Comparison of ENCODE assay signal across 8 mouse cellular contexts in the genomic region with DNA sequence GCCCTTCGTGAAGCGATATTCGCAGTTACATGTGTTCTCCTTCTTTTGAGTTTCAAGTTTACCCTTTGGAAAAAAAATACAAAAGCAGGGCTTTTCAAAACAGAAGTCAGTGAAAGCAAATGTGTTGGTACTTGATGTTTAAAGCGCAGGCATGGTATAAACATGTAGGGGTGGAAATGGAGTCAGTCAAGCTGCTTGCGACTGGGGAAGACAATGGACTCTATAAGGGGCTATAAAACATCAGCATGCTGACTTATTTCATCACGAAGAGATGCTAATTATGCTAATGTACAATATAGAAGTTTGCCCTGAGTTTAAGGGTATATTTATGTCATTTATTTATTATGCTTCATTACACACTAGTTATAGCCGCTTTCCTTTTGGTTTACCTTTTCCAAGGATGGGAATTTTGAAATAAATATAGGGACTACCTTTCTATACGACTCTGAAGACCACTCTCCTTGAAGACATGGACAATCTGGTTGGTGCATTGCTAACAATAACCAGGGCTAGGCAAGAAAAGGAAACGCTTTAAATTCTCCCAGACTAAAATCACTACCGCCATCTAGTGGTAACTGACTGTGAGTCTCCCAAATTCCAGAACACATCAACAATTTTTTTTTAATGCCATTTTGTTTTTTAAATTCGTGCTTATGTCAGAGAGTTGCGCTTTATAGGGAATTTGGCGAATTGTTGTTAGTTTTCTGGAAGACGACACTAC.
A peak's percentile ranks its signal among the peaks of the same experiment; 100 is the strongest.
DNase-seq lines count a peak whose midpoint lies in the region; ATAC-seq and TF ChIP-seq lines count a peak whose summit lies in the region.

No protein-coding gene starts in this region.

- H3K36me3 ChIP-seq in liver, adult 2 months (ENCODE audit: control insufficient read depth, insufficient read depth, low read length) = no peaks in the 10 kb centered on the region
- no peaks in the 10 kb centered on the region for H3K36me3 ChIP-seq in liver, embryonic 12.5 days

- H3K4me2 ChIP-seq in liver, embryonic 12.5 days = no peak overlapping the region

- ATAC-seq in cerebellum, adult (ENCODE audit: insufficient number of reproducible peaks, low FRiP score, low TSS enrichment) = no peak
- ATAC-seq in liver, embryonic 12.5 days = no peak

- H3K4me3 ChIP-seq in liver, adult 2 months (ENCODE audit: insufficient read depth, low read depth, low read length) = no peak overlapping the region
- H3K4me3 ChIP-seq in liver, embryonic 12.5 days = no peak overlapping the region

- TF ChIP-seq POLR2A in liver, adult 2 months (IDR thresholded peaks at IDR 0.05; ENCODE audit: extremely low read depth, insufficient read depth, low read length) = no peak

- peak; percentile 33 to 74 for DNase-seq in cerebellum, postnatal 10 days
- DNase-seq in liver, adult 2 months (ENCODE audit: extremely low read depth, low read depth, low spot score) = peak; percentile 60
- peak; percentile 78 for DNase-seq in embryo, embryonic 10 days (ENCODE audit: low spot score)
- peak; percentile 29 for DNase-seq in lung, postnatal 36 days
- DNase-seq in thymus, postnatal 14 days = no peak
- no peak for DNase-seq in ovary, postnatal 36 days (ENCODE audit: low spot score)

- no peak overlapping the region for H3K27ac ChIP-seq in liver, adult 2 months (replicated peaks; ENCODE audit: insufficient read depth, low read depth, low read length)
- H3K27ac ChIP-seq in liver, embryonic 12.5 days = no peak overlapping the region

- 47% methylated on average over 14 of the region's 14 CpGs for WGBS in liver, adult 2 months
- WGBS in liver, embryonic 12.5 days (ENCODE audit: insufficient replicate concordance) = 47% methylated on average over 14 of the region's 14 CpGs

- H3K79me2 ChIP-seq in liver, adult 2 months (ENCODE audit: control insufficient read depth, insufficient read depth, low read length) = no peaks in the 10 kb centered on the region

- H3K27me3 ChIP-seq in liver, adult 2 months (ENCODE audit: control insufficient read depth, insufficient read depth, low read length) = no peaks in the 10 kb centered on the region
- H3K27me3 ChIP-seq in liver, embryonic 12.5 days (replicated peaks) = no peaks in the 10 kb centered on the region

- H3K4me1 ChIP-seq in liver, adult 2 months (ENCODE audit: control insufficient read depth, insufficient read depth, low read length) = peaks cover 3% of the 10 kb centered on the region; the same call in 1 of the 2 replicates
- no peaks in the 10 kb centered on the region for H3K4me1 ChIP-seq in liver, embryonic 12.5 days

- no peak overlapping the region for H3K9ac ChIP-seq in liver, adult 2 months (ENCODE audit: low read depth, low read length)
- H3K9ac ChIP-seq in liver, embryonic 12.5 days = no peak overlapping the region

- TF ChIP-seq CTCF in liver, adult 2 months (IDR thresholded peaks at IDR 0.05; ENCODE audit: low read depth, low read length) = 0 out of 2 replicates have a peak, but pooled peaks have one; percentile 7

- no peaks in the 10 kb centered on the region for H3K9me3 ChIP-seq in liver, embryonic 12.5 days (replicated peaks)

Comparison
In these comparisons a context has a peak if more than half of its experiments do, and no peak if none do; other contexts are left out.
1. DNase-seq: peak in cerebellum, postnatal 10 days (2 of 2), liver, adult 2 months (single experiment), embryo, embryonic 10 days (single experiment) and lung, postnatal 36 days (single experiment); none in thymus, postnatal 14 days (single experiment) and ovary, postnatal 36 days (single experiment).